Mouse (Mus musculus) cerebellum, adult 2 months (tissue): ENCODE measurements around the gene Mmd2.

Experiments used
- CTCF ChIP-seq: fragments of 200-500 bp; IDR thresholded peaks from 2 replicates; pipeline ENCODE4 v1.5.1; 2011; ENCODE audit warnings: low read depth, mild to moderate bottlenecking, control low read depth, low read length, moderate library complexity, borderline replicate concordance; ENCODE audit not compliant: insufficient read depth
- POLR2A ChIP-seq: fragments of 200-500 bp; IDR thresholded peaks from 2 replicates; pipeline ENCODE4 v1.6.1; 2011; ENCODE audit warnings: low read length, control low read depth, borderline replicate concordance; ENCODE audit not compliant: insufficient read depth

DNA sequence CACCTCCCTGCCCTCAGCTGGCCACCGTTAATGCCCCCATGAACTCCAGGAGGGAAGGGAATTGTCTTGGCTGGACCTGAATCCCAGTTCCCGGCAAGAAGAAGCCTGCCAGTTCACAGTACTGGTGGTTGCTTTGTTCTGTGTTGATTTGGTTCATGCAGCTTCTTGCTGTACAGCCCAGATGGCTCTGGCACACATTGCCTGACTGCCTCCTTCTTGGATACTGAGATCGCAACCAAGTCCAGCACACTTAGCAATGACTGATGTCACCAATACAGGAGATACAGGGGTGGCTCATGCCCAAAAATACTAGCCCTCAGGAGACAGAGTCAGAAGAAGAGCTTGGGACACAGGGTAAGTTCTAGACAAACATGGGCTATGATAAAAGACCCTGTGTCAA lies 12.9 kb downstream of the Mmd2 start:
- no peak for TF ChIP-seq CTCF
- TF ChIP-seq POLR2A = no peak
